Mouse (Mus musculus) heart, postnatal 0 days (tissue): ENCODE results near the gene Zfp607b. TPM values are rescaled to one million over a fixed set of nuclear protein-coding genes. Genes with fewer than 3 reads are reported as not detected.

Experiments
- ATAC-seq: fragments of 200-750 bp; cut with Nextera tagmentation; 2 replicates; pipeline ENCODE4 v1.8.0; 2017; ENCODE audit warnings: low read depth, moderate number of reproducible peaks, moderate library complexity; ENCODE audit not compliant: insufficient read depth
- DNase-seq: peaks from one replicate; pipeline ENCODE4 v3.0.0-alpha.2; 2016; ENCODE audit warnings: low spot score
- H3K27ac ChIP-seq: fragments of 300-500 bp; sonication (generic); 2 replicates; pipeline ENCODE4 v1.5.1; 2014; ENCODE audit warnings: low read depth, mild to moderate bottlenecking
- H3K27me3 ChIP-seq: fragments of 300-500 bp; sonication (generic); 2 replicates; pipeline ENCODE4 v1.6.1; 2014; ENCODE audit warnings: low read length, mixed read lengths; ENCODE audit not compliant: control insufficient read depth, insufficient read depth
- H3K36me3 ChIP-seq: fragments of 300-500 bp; sonication (generic); replicated peaks from 2 replicates; pipeline ENCODE4 v1.6.1; 2014; ENCODE audit warnings: low read length, mixed read lengths; ENCODE audit not compliant: control insufficient read depth, insufficient read depth
- H3K4me1 ChIP-seq: fragments of 300-500 bp; sonication (generic); 2 replicates; pipeline ENCODE4 v1.6.1; 2014; ENCODE audit warnings: antibody characterized with exemption; ENCODE audit not compliant: control insufficient read depth, insufficient read depth
- H3K4me2 ChIP-seq: fragments of 300-500 bp; sonication (generic); 2 replicates; pipeline ENCODE4 v1.6.1; 2014; ENCODE audit warnings: low read depth, mild to moderate bottlenecking, low read length, moderate library complexity
- H3K4me3 ChIP-seq: fragments of 300-500 bp; sonication (generic); 2 replicates; pipeline ENCODE4 v1.5.1; 2014; ENCODE audit warnings: low read depth, low read length
- H3K9ac ChIP-seq: fragments of 300-500 bp; sonication (generic); replicated peaks from 2 replicates; pipeline ENCODE4 v1.6.1; 2014; ENCODE audit warnings: low read depth, low read length, mixed read lengths
- H3K9me3 ChIP-seq: fragments of 300-500 bp; sonication (generic); replicated peaks from 2 replicates; pipeline ENCODE4 v1.6.1; 2016; ENCODE audit warnings: low read length; ENCODE audit not compliant: control insufficient read depth
- CTCF ChIP-seq: IDR thresholded peaks from 2 replicates; pipeline ENCODE4 v1.5.1; 2016; ENCODE audit warnings: antibody characterized with exemption, control low read depth, low read depth
- EP300 ChIP-seq: IDR thresholded peaks from 2 replicates; pipeline ENCODE4 v1.6.1; 2016; ENCODE audit warnings: antibody characterized with exemption, low read depth
- WGBS: fragments of 180-500 bp; shearing (Covaris S2); extraction: QIAGEN DNeasy Blood & Tissue Kit; methylation state at CpG from one replicate; pipeline ENCODE4 v1.1.7; 2014; 5-methylcytosine and 5-hydroxymethylcytosine counted together
- polyA plus RNA-seq: library from polyadenylated mRNA; unstranded; fragments of >200 nt; fragmentation: Nextera tagmentation; extraction: Ambion mirVana; gene quantifications from 2 replicates; pipeline ENCODE4 v1.2.1, GENCODE M21; 2015
- total RNA-seq: library from RNA; depleted of rRNA; stranded (reverse); fragments of >200 nt; gene quantifications from 2 replicates; pipeline ENCODE4 v1.2.3, GENCODE M21; 2014; ENCODE audit warnings: low replicate concordance; rRNA removed

Zfp607b gene
- total and polyA plus RNA-seq, 2 experiments from 2014 or later, result 1.4 to 2.4 TPM

DNA sequence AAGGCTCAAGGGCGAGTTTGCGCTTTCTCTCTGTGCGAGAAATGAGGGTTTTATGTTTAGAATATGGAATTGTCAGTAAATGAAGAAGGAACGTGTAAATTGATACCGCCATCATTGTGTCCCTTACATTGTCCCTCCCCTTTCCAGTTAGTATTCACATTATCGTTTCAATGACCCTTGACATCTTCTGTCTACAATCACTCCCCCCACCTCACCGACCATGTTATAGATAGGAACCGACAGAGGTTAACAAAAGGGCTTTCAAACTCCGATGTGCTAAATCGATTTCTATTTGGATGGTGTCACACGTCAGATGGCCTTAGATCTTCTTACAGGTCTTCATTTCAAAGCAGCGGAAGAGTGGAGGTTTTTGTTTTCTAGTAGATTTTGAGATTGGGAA, 42.8 kb downstream of the Zfp607b start:
- Histone ChIP-seq H3K4me1 (peaks cover 15% of the 10 kb centered on the region), H3K9me3 (no peaks in the 10 kb centered on the region), H3K4me3 (peak overlapping the region; percentile 75), H3K9ac (peak overlapping the region; percentile 67), H3K27me3 (no peaks in the 10 kb centered on the region), H3K27ac (peak overlapping the region; percentile 89), H3K36me3 (no peaks in the 10 kb centered on the region), H3K4me2 (peak overlapping the region; percentile 91)
- TF ChIP-seq CTCF (no peak), EP300 (no peak)
- no peak for DNase-seq
- no peak for ATAC-seq
- 8% methylated on average over 12 of the region's 12 CpGs for WGBS

DNA sequence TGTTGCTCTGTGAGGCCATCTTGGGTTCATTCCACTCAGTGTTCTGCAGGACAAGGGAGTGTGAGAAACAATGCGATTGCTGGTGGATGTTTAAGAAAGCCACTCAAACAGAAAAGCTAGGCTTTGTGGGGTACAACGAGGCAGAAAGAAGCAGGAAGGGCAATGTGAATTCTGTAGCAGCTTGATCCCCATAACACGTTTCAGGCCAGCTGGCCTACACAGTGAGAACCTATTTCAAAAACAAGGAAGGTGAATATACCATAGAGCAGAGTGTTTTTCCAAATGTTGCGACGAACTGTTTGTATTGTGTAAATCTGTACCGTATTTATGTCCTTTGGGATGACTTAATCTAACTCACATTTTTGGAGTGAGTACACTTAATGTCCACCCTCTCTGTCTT, 43.4 kb downstream of the Zfp607b start:
- Histone ChIP-seq H3K36me3 (no peaks in the 10 kb centered on the region), H3K9ac (peak overlapping the region; percentile 67; the same call in 1 of the 2 replicates), H3K27me3 (no peaks in the 10 kb centered on the region), H3K4me2 (peak overlapping the region; percentile 91), H3K9me3 (no peaks in the 10 kb centered on the region), H3K27ac (peak overlapping the region; percentile 89; the same call in 1 of the 2 replicates), H3K4me3 (no peak overlapping the region), H3K4me1 (peaks cover 15% of the 10 kb centered on the region)
- TF ChIP-seq CTCF (no peak), EP300 (no peak)
- 81% methylated on average over 6 of the region's 6 CpGs for WGBS
- ATAC-seq (no peak), DNase-seq (no peak)

DNA sequence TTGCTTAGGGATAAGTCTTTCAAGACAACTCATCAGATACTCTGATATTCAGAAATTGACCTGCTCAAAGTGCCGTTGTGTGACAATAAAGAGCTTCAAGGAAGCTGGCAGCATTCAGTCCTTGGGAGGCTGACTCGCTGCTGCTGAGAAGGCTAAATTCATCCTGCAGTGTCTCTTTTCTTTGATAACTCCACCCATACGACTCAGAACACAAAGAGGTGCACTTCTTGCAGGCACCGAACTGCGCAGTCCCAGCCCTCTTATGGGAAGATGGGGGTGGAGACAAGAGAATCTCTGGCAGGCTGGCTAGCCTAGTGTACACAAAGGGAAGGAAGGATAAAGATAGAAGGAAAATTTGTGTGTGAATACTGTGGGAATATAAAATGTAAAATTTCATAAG, 46.3 kb downstream of the Zfp607b start:
- no peak for DNase-seq
- Histone ChIP-seq H3K27me3 (no peaks in the 10 kb centered on the region), H3K36me3 (peaks cover 21% of the 10 kb centered on the region), H3K4me2 (no peak overlapping the region), H3K27ac (no peak overlapping the region), H3K9me3 (no peaks in the 10 kb centered on the region), H3K4me3 (no peak overlapping the region), H3K9ac (no peak overlapping the region), H3K4me1 (peaks cover 15% of the 10 kb centered on the region)
- no peak for ATAC-seq
- WGBS, result 67% methylated on average over 5 of the region's 5 CpGs
- TF ChIP-seq EP300 (no peak), CTCF (no peak)

Other genes with a start within 250 kb of the Zfp607b start
- gene Sptbn4, start 241.7 kb upstream of the Zfp607b start, total RNA-seq, result 0.12 TPM in 1 of 2 replicates, not detected in the other
- 0.05 and 0.07 TPM in 2 replicates for gene Sptbn4, start 241.7 kb upstream of the Zfp607b start, polyA plus RNA-seq
- 36.4 and 59.7 TPM in 2 replicates for gene Blvrb, start 241.4 kb upstream of the Zfp607b start, total RNA-seq
- 33.3 and 34.4 TPM in 2 replicates for gene Blvrb, start 241.4 kb upstream of the Zfp607b start, polyA plus RNA-seq
- gene Sertad3, start 215.6 kb upstream of the Zfp607b start, total RNA-seq, result 4.3 and 11.4 TPM in 2 replicates
- gene Sertad3, start 215.6 kb upstream of the Zfp607b start, polyA plus RNA-seq, result 16.9 and 20.8 TPM in 2 replicates
- 23.4 and 70.5 TPM in 2 replicates for gene Sertad1, start 202.4 kb upstream of the Zfp607b start, total RNA-seq
- gene Sertad1, start 202.4 kb upstream of the Zfp607b start, polyA plus RNA-seq, result 30.8 and 31.0 TPM in 2 replicates
- 1.9 and 2.2 TPM in 2 replicates for gene Prx, start 190.0 kb upstream of the Zfp607b start, total RNA-seq
- 1.1 TPM in 2 replicates for gene Prx, start 190.0 kb upstream of the Zfp607b start, polyA plus RNA-seq
- 0.23 and 1.1 TPM in 2 replicates for gene Hipk4, start 166.1 kb upstream of the Zfp607b start, total RNA-seq
- 0.15 and 0.18 TPM in 2 replicates for gene Hipk4, start 166.1 kb upstream of the Zfp607b start, polyA plus RNA-seq
- gene Pld3, start 136.1 kb upstream of the Zfp607b start, total RNA-seq, result 37.3 and 58.5 TPM in 2 replicates
- gene Pld3, start 136.1 kb upstream of the Zfp607b start, polyA plus RNA-seq, result 38.9 and 43.8 TPM in 2 replicates
- gene 2310022A10Rik, start 136.1 kb upstream of the Zfp607b start, total RNA-seq, result 3.8 and 21.3 TPM in 2 replicates
- 39.7 and 41.8 TPM in 2 replicates for gene 2310022A10Rik, start 136.1 kb upstream of the Zfp607b start, polyA plus RNA-seq
- gene Akt2, start 97.8 kb upstream of the Zfp607b start, total RNA-seq, result 129 and 138 TPM in 2 replicates
- 74.0 and 80.5 TPM in 2 replicates for gene Akt2, start 97.8 kb upstream of the Zfp607b start, polyA plus RNA-seq
- gene Ttc9b, start 35.4 kb upstream of the Zfp607b start, total RNA-seq, result not detected in 2 replicates
- gene Ttc9b, start 35.4 kb upstream of the Zfp607b start, polyA plus RNA-seq, result not detected in 2 replicates
- 18.4 and 23.2 TPM in 2 replicates for gene Map3k10, start 14.7 kb upstream of the Zfp607b start, total RNA-seq
- gene Map3k10, start 14.7 kb upstream of the Zfp607b start, polyA plus RNA-seq, result 2.5 and 3.0 TPM in 2 replicates
- 3.8 and 4.1 TPM in 2 replicates for gene Zfp60, start 42.0 kb downstream of the Zfp607b start, total RNA-seq
- 11.0 and 11.1 TPM in 2 replicates for gene Zfp60, start 42.0 kb downstream of the Zfp607b start, polyA plus RNA-seq
- 2.6 and 22.2 TPM in 2 replicates for gene Zfp626, start 117.9 kb downstream of the Zfp607b start, total RNA-seq
- gene Zfp626, start 117.9 kb downstream of the Zfp607b start, polyA plus RNA-seq, result 0.91 and 1.0 TPM in 2 replicates
- gene Zfp59, start 149.3 kb downstream of the Zfp607b start, total RNA-seq, result 3.1 and 5.5 TPM in 2 replicates
- 3.5 and 3.6 TPM in 2 replicates for gene Zfp59, start 149.3 kb downstream of the Zfp607b start, polyA plus RNA-seq
- gene Zfp607a, start 168.2 kb downstream of the Zfp607b start, total RNA-seq, result 3.9 and 4.5 TPM in 2 replicates
- gene Zfp607a, start 168.2 kb downstream of the Zfp607b start, polyA plus RNA-seq, result 2.3 and 2.4 TPM in 2 replicates
- 1.8 TPM in 2 replicates for gene Zfp974, start 240.1 kb downstream of the Zfp607b start, total RNA-seq
- 4.9 and 5.4 TPM in 2 replicates for gene Zfp974, start 240.1 kb downstream of the Zfp607b start, polyA plus RNA-seq